Mouse (Mus musculus): ENCODE data around the gene A830005F24Rik.
"Not testable (repeated sequence)": the region's sequence is repeated elsewhere in the genome, so short reads cannot be mapped to it uniquely, and the experiment has no call there.

The A830005F24Rik gene

GRCm38 (mm10) chr13:48513003-48513929, at the start of gene A830005F24Rik, which contains the start of gene Zfp169:
TSS of gene A830005F24Rik (plus strand) at chr13:48513570.
TSS of gene Zfp169 (minus strand) at chr13:48513451.
- peak; percentile 76 for DNase-seq (ENCODE audit: low read depth)

GRCm38 (mm10) chr13:48464170-48464569, 49.2 kb upstream of the A830005F24Rik start:
- peak; percentile 62 for DNase-seq (ENCODE audit: low read depth)

- no peak for DNase-seq (ENCODE audit: low read depth)
These were observed 47.2 kb upstream of the A830005F24Rik start for GRCm38 (mm10) chr13:48466186-48466585.

- DNase-seq (ENCODE audit: low read depth): no peak
These were observed 44.7 kb upstream of the A830005F24Rik start for GRCm38 (mm10) chr13:48468656-48469180.

- DNase-seq (ENCODE audit: low read depth): no peak
These were observed 29.8 kb upstream of the A830005F24Rik start for GRCm38 (mm10) chr13:48483606-48484005.

- no peak for DNase-seq (ENCODE audit: low read depth)
These were observed 22.8 kb upstream of the A830005F24Rik start for GRCm38 (mm10) chr13:48490396-48491182.

GRCm38 (mm10) chr13:48493183-48493582, 20.2 kb upstream of the A830005F24Rik start:
- DNase-seq (ENCODE audit: low read depth): no peak

- DNase-seq (ENCODE audit: low read depth): no peak
These were observed 15.6 kb upstream of the A830005F24Rik start for GRCm38 (mm10) chr13:48497693-48498221.

- no peak for DNase-seq (ENCODE audit: low read depth)
These were observed 14.7 kb upstream of the A830005F24Rik start for GRCm38 (mm10) chr13:48498676-48499075.

- DNase-seq (ENCODE audit: low read depth): no peak
These were observed 10.9 kb upstream of the A830005F24Rik start for GRCm38 (mm10) chr13:48502422-48502821.

- no peak for DNase-seq (ENCODE audit: low read depth)
These were observed 4.7 kb upstream of the A830005F24Rik start for GRCm38 (mm10) chr13:48508661-48509060.

GRCm38 (mm10) chr13:48515861-48516260, 2.5 kb downstream of the A830005F24Rik start:
- no peak for DNase-seq (ENCODE audit: low read depth)

GRCm38 (mm10) chr13:48519122-48519521, 5.8 kb downstream of the A830005F24Rik start:
- not testable (repeated sequence) for DNase-seq (ENCODE audit: low read depth)

GRCm38 (mm10) chr13:48525745-48526144, 12.4 kb downstream of the A830005F24Rik start:
- no peak for DNase-seq (ENCODE audit: low read depth)

- DNase-seq (ENCODE audit: low read depth): peak; percentile 80
These were observed 14.9 kb downstream of the A830005F24Rik start for GRCm38 (mm10) chr13:48528123-48528871.

GRCm38 (mm10) chr13:48529028-48529427, 15.7 kb downstream of the A830005F24Rik start:
- no peak for DNase-seq (ENCODE audit: low read depth)

- DNase-seq (ENCODE audit: low read depth): no peak
These were observed 17.3 kb downstream of the A830005F24Rik start for GRCm38 (mm10) chr13:48530685-48531084.

- no peak for DNase-seq (ENCODE audit: low read depth)
These were observed 18.1 kb downstream of the A830005F24Rik start for GRCm38 (mm10) chr13:48531448-48531847.

- no peak for DNase-seq (ENCODE audit: low read depth)
These were observed 20.1 kb downstream of the A830005F24Rik start for GRCm38 (mm10) chr13:48533441-48533840.

- DNase-seq (ENCODE audit: low read depth): no peak
These were observed 27.1 kb downstream of the A830005F24Rik start for GRCm38 (mm10) chr13:48540488-48540887.

- DNase-seq (ENCODE audit: low read depth): no peak
These were observed 31.0 kb downstream of the A830005F24Rik start for GRCm38 (mm10) chr13:48544391-48544790.
